Mouse (Mus musculus) E14TG2a.4 (cell line): ENCODE results near the gene Mdp1.

ENCODE experiments used
- H3K27me3 ChIP-seq: 2 replicates; pipeline ENCODE4 v1.6.1; 2014; ENCODE audit warnings: low read length, control low read depth; ENCODE audit not compliant: insufficient read depth
- H3K36me3 ChIP-seq: 2 replicates; pipeline ENCODE4 v1.6.1; 2014; ENCODE audit warnings: low read length, control low read depth; ENCODE audit not compliant: insufficient read depth
- H3K4me1 ChIP-seq: replicated peaks from 2 replicates; pipeline ENCODE4 v1.6.1; 2014; ENCODE audit warnings: low read depth, low read length, control low read depth
- H3K4me3 ChIP-seq: replicated peaks from 2 replicates; pipeline ENCODE4 v1.5.1; 2014; ENCODE audit warnings: mild to moderate bottlenecking, low read length
- H3K9me3 ChIP-seq: 2 replicates; pipeline ENCODE4 v1.6.1; 2014; ENCODE audit warnings: low read length, control low read depth
- CTCF ChIP-seq: conservative IDR thresholded peaks from 2 replicates; pipeline ENCODE4 v1.5.1; 2014; ENCODE audit warnings: low read length
- NANOG ChIP-seq: IDR thresholded peaks from 2 replicates; pipeline ENCODE4 v1.6.1; 2014; ENCODE audit warnings: borderline replicate concordance, low read length, mixed read lengths
- POU5F1 ChIP-seq: IDR thresholded peaks from 2 replicates; pipeline ENCODE4 v1.6.1; 2014; ENCODE audit warnings: low read length, borderline replicate concordance

Gene Mdp1

DNA sequence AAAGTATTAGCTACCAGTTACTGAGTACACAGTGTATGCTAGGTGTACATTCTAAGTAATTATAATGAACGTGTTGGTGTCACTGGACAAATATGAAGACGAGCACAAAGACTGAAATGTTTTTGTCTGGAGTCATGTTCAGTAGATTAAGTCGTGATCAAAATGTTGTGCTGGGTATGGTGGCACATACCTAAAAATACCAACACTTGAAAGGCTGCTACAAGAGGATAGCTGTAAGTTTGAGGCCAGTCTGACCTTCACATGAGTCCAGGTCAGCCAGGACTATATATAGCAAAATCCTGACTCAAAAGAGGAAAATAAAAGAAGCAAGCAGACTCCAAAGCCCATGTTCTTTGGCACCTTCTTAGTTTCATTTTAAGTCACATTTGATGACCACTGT lies 3.4 kb downstream of the Mdp1 start:
- Histone ChIP-seq H3K27me3 (peaks cover 6% of the 10 kb centered on the region; the same call in 1 of the 2 replicates), H3K4me1 (peaks cover 24% of the 10 kb centered on the region), H3K9me3 (no peaks in the 10 kb centered on the region), H3K4me3 (no peak overlapping the region), H3K36me3 (peaks cover 29% of the 10 kb centered on the region)
- no peak for TF ChIP-seq NANOG
- TF ChIP-seq CTCF = no peak
- no peak for TF ChIP-seq POU5F1

GRCm38 (mm10) chr14:55651528-55651927 lies 8.8 kb downstream of the Mdp1 start:
- Histone ChIP-seq H3K4me1 (peaks cover 12% of the 10 kb centered on the region), H3K36me3 (peaks cover 1% of the 10 kb centered on the region), H3K9me3 (no peaks in the 10 kb centered on the region), H3K4me3 (no peak overlapping the region), H3K27me3 (peaks cover 18% of the 10 kb centered on the region)
- TF ChIP-seq POU5F1 (no peak), NANOG (no peak), CTCF (no peak)

GRCm38 (mm10) chr14:55649884-55650283 lies 10.4 kb downstream of the Mdp1 start, which contains the start of gene Tssk4:
Gene Tssk4 (plus strand): TSS chr14:55650184.
- H3K4me3 ChIP-seq = no peak within 1 kb of the TSS
- H3K27me3 ChIP-seq = peaks cover 16% of the 10 kb centered on the region
- TF ChIP-seq CTCF (no peak), NANOG (no peak), POU5F1 (no peak)
- H3K4me1 ChIP-seq = peaks cover 25% of the 10 kb centered on the region
- H3K36me3 ChIP-seq = peaks cover 7% of the 10 kb centered on the region
- no peaks in the 10 kb centered on the region for H3K9me3 ChIP-seq

GRCm38 (mm10) chr14:55644261-55644888 lies 15.9 kb downstream of the Mdp1 start:
- H3K36me3 ChIP-seq = peaks cover 30% of the 10 kb centered on the region
- TF ChIP-seq NANOG (no peak), CTCF (no peak), POU5F1 (no peak)
- peak overlapping the region; percentile 96 for H3K4me3 ChIP-seq
- peaks cover 58% of the 10 kb centered on the region for H3K4me1 ChIP-seq
- no peaks in the 10 kb centered on the region for H3K9me3 ChIP-seq
- H3K27me3 ChIP-seq = no peaks in the 10 kb centered on the region

DNA sequence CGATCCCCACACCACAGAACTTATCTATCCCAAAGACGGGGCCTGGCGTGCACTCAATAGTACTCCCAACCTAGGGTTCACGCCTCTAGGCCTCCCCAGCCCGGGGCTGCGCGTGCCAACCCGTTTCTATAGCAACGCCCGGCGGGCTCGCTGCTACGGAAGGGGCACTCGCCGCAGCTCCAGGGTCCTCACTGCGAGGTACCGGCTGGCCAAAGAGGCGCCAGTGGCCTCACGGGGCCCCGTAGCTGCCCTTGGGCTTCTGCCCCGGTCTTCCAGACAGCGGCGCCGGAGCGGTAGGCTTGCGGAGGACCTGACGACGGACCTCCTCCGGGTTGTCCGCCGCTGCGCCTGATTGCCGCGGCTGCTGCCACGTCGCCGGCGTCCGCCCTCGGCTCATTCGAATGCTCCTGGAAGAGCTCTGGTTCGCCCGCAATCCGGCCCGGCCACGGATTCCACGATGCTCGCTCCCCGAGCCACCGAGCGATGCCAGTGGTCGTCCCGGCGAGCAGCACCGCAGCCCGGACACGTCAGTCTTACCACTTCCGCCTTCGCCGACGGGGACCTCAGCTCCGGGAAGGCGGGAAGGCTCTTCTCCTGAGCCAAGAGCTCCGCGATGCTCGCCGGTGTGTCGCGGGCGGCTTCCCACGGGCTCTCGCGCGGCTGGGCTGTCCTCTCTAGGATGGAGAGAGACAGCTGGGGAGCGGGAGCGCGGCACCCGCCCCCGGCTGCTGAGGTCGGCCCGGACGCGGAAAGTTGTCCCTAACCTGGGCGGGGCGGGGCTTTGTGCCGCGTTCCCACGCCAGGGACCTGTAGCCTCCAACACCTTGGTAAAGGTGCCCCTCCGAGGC lies 17.0 kb downstream of the Mdp1 start, which contains the start of gene Tm9sf1:
Gene Tm9sf1, minus strand, starts transcription at position 747 of the 848 bp plus-strand sequence.
- no peak for TF ChIP-seq NANOG
- no peak for TF ChIP-seq CTCF
- no peak for TF ChIP-seq POU5F1
- H3K4me3 ChIP-seq = peak within 1 kb of the TSS; percentile 96

GRCm38 (mm10) chr14:55642679-55643059 lies 17.6 kb downstream of the Mdp1 start:
- Histone ChIP-seq H3K27me3 (no peaks in the 10 kb centered on the region), H3K4me3 (peak overlapping the region; percentile 96), H3K9me3 (no peaks in the 10 kb centered on the region), H3K4me1 (peaks cover 61% of the 10 kb centered on the region), H3K36me3 (peaks cover 47% of the 10 kb centered on the region)
- TF ChIP-seq NANOG = no peak
- TF ChIP-seq CTCF = no peak
- TF ChIP-seq POU5F1 = no peak

More for the DNA sequence above, 17.0 kb downstream of the Mdp1 start, which contains the start of gene Tm9sf1:
- Histone ChIP-seq H3K9me3 (no peaks in the 10 kb centered on the region), H3K4me1 (peaks cover 58% of the 10 kb centered on the region), H3K36me3 (peaks cover 40% of the 10 kb centered on the region), H3K27me3 (no peaks in the 10 kb centered on the region)

- TF ChIP-seq CTCF (no peak), NANOG (no peak), POU5F1 (no peak)
- no peaks in the 10 kb centered on the region for H3K9me3 ChIP-seq
- peaks cover 57% of the 10 kb centered on the region for H3K36me3 ChIP-seq
- H3K4me1 ChIP-seq = peaks cover 61% of the 10 kb centered on the region
- no peaks in the 10 kb centered on the region for H3K27me3 ChIP-seq
- no peak overlapping the region for H3K4me3 ChIP-seq
Observed at GRCm38 (mm10) chr14:55641291-55641690, 19.0 kb downstream of the Mdp1 start.

GRCm38 (mm10) chr14:55640816-55641215 lies 19.5 kb downstream of the Mdp1 start:
- Histone ChIP-seq H3K4me3 (no peak overlapping the region), H3K27me3 (no peaks in the 10 kb centered on the region), H3K36me3 (peaks cover 57% of the 10 kb centered on the region), H3K4me1 (peaks cover 61% of the 10 kb centered on the region), H3K9me3 (no peaks in the 10 kb centered on the region)
- no peak for TF ChIP-seq POU5F1
- TF ChIP-seq NANOG = no peak
- no peak for TF ChIP-seq CTCF

- peaks cover 72% of the 10 kb centered on the region for H3K36me3 ChIP-seq
- no peak within 1 kb of the TSS for H3K4me3 ChIP-seq
Observed at GRCm38 (mm10) chr14:55637795-55638194, 22.5 kb downstream of the Mdp1 start, which contains the start of gene Gm49378. Gene Gm49378 (minus strand): TSS chr14:55637895.

More at GRCm38 (mm10) chr14:55637795-55638194, 22.5 kb downstream of the Mdp1 start, which contains the start of gene Gm49378:
- TF ChIP-seq NANOG = no peak
- no peak for TF ChIP-seq CTCF
- TF ChIP-seq POU5F1 = no peak
- no peaks in the 10 kb centered on the region for H3K9me3 ChIP-seq
- no peaks in the 10 kb centered on the region for H3K27me3 ChIP-seq
- H3K4me1 ChIP-seq = peaks cover 72% of the 10 kb centered on the region
